Mouse (Mus musculus) heart, postnatal 0 days (tissue): ENCODE measurements around the gene 9230102O04Rik.

Source experiments
- CTCF ChIP-seq: IDR thresholded peaks from 2 replicates; pipeline ENCODE4 v1.5.1; 2016; ENCODE audit warnings: antibody characterized with exemption, control low read depth, low read depth
- EP300 ChIP-seq: IDR thresholded peaks from 2 replicates; pipeline ENCODE4 v1.6.1; 2016; ENCODE audit warnings: antibody characterized with exemption, low read depth

DNA sequence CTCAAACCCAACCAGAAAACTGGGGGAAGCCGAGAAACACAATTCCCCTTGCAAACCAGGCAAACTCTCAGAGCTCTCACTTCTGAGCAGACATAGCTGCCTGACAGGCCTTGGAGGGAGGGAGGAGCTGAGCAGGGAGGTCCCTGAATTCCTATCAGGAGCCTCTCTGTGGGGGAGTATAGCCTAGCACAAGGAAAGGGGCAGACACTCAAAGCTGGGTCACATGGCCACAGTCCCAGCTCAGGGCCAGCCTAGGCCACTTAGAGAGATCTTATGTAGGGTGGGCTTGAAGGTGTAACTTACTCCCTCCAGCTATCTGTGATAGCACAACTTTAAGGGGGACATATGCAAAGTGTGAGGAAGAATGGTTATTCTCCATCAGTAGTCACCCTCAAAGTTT lies 46.6 kb upstream of the 9230102O04Rik start:
- no peak for TF ChIP-seq CTCF
- no peak for TF ChIP-seq EP300
